Mouse (Mus musculus) bone marrow, adult 2 months (tissue): ENCODE data around the gene Cbl.

Experiments used
- CTCF ChIP-seq: fragments of 200-500 bp; IDR thresholded peaks from 2 replicates; pipeline ENCODE4 v1.5.1; 2011; ENCODE audit warnings: low read length, control low read depth; ENCODE audit not compliant: control insufficient read depth, insufficient read depth
- POLR2A ChIP-seq: fragments of 200-500 bp; IDR thresholded peaks from 2 replicates; pipeline ENCODE4 v1.6.1; 2011; ENCODE audit warnings: low read depth, mild to moderate bottlenecking, control low read depth, low read length, borderline replicate concordance; ENCODE audit not compliant: control insufficient read depth

- no peak for TF ChIP-seq CTCF
- TF ChIP-seq POLR2A = no peak
Observed at GRCm38 (mm10) chr9:44147290-44147689, 86.6 kb downstream of the Cbl start.
